Mouse (Mus musculus) liver, adult 2 months (tissue): Measurements from ENCODE around the gene Gm45234.

ENCODE experiments used
- CTCF ChIP-seq: fragments of 200-500 bp; IDR thresholded peaks from 2 replicates; pipeline ENCODE4 v1.5.1; 2011; ENCODE audit warnings: low read depth, low read length, control low read depth
- POLR2A ChIP-seq: fragments of 200-500 bp; IDR thresholded peaks from 2 replicates; pipeline ENCODE4 v1.6.1; 2011; ENCODE audit warnings: low read length, control low read depth; ENCODE audit not compliant: insufficient read depth; ENCODE audit errors: extremely low read depth

DNA sequence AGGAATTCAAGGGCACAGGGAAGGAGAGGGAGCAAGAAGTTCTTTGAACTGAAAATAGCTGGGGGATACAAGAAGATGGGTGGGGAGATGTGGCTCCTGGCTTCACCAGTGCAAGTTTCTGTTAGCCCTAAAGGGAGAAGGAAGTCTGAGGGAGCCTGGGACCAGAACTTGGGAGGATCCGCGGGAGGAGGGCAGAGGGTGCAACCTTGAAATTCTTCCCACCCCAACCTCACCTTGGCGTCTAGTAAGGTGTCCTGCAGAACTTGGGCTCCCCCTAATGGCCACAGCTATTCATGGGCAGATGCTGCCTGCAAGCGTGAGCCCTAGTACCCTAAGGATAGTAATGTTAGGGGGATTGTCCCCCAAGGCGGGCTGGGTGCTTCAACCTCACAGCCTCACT, 3.4 kb upstream of the Gm45234 start:
- peak; percentile 96 for TF ChIP-seq CTCF
- TF ChIP-seq POLR2A = no peak
